Mouse (Mus musculus) activated CD4-positive, CD25-positive, alpha-beta regulatory T cell, adult 4 months (primary cell): ENCODE measurements around the gene Galc. TPM values are rescaled to one million over a fixed set of nuclear protein-coding genes. Genes with fewer than 3 reads are reported as not detected.

Source experiments
- ATAC-seq: one replicate; pipeline ENCODE4 v1.8.0; 2017
- polyA plus RNA-seq, 2 experiments: library from polyadenylated mRNA; unstranded; fragments of 100-300 nt; shearing (Covaris generic); gene quantifications; one replicate each; pipeline ENCODE4 v1.2.1; 2017

Gene Galc
- polyA plus RNA-seq, result 1 to 10 TPM; 1.2 to 2.8 TPM

- ATAC-seq, result peak; percentile 78
Observed at GRCm38 (mm10) chr12:98258845-98259517, at the start of gene Galc. Galc (minus strand) TSS chr12:98259459.

GRCm38 (mm10) chr12:98307179-98307915 is 48.1 kb upstream of the Galc start:
- ATAC-seq, result no peak

GRCm38 (mm10) chr12:98303013-98303412 is 43.8 kb upstream of the Galc start:
- no peak for ATAC-seq

- ATAC-seq, result no peak
Observed at GRCm38 (mm10) chr12:98301980-98302379, 42.7 kb upstream of the Galc start.

- no peak for ATAC-seq
Observed at GRCm38 (mm10) chr12:98294241-98294640, 35.0 kb upstream of the Galc start.

GRCm38 (mm10) chr12:98292278-98292677 is 33.0 kb upstream of the Galc start:
- no peak for ATAC-seq

- no peak for ATAC-seq
Observed at GRCm38 (mm10) chr12:98290475-98290874, 31.2 kb upstream of the Galc start.

- ATAC-seq, result no peak
Observed at GRCm38 (mm10) chr12:98284477-98284876, 25.2 kb upstream of the Galc start.

- ATAC-seq, result peak; percentile 66
Observed at GRCm38 (mm10) chr12:98283487-98283860, 24.2 kb upstream of the Galc start.

GRCm38 (mm10) chr12:98282776-98283486 is 23.7 kb upstream of the Galc start:
- ATAC-seq, result peak; percentile 36

- no peak for ATAC-seq
Observed at GRCm38 (mm10) chr12:98280996-98281395, 21.7 kb upstream of the Galc start.

- ATAC-seq, result peak; percentile 81
Observed at GRCm38 (mm10) chr12:98280530-98280929, 21.3 kb upstream of the Galc start.

GRCm38 (mm10) chr12:98272433-98272832 is 13.2 kb upstream of the Galc start:
- no peak for ATAC-seq

GRCm38 (mm10) chr12:98270810-98271566 is 11.7 kb upstream of the Galc start:
- no peak for ATAC-seq

GRCm38 (mm10) chr12:98269791-98270745 is 10.8 kb upstream of the Galc start:
- peak; percentile 70 for ATAC-seq

GRCm38 (mm10) chr12:98268441-98269369 is 9.4 kb upstream of the Galc start, which contains the start of gene Gpr65:
Gpr65 (plus strand) TSS chr12:98268635.
- ATAC-seq, result peak; percentile 56

- ATAC-seq, result no peak
Observed at GRCm38 (mm10) chr12:98265697-98266096, 6.4 kb upstream of the Galc start.

- ATAC-seq, result no peak
Observed at GRCm38 (mm10) chr12:98259518-98259852, 226 bp upstream of the Galc start.

GRCm38 (mm10) chr12:98258371-98258844 is 851 bp downstream of the Galc start:
- no peak for ATAC-seq

- ATAC-seq, result no peak
Observed at GRCm38 (mm10) chr12:98255373-98255995, 3.8 kb downstream of the Galc start.
